Mouse (Mus musculus) embryonic facial prominence, embryonic 12.5 days (tissue): ENCODE data around the gene Cog4. TPM values are rescaled to one million over a fixed set of nuclear protein-coding genes. Genes with fewer than 3 reads are reported as not detected.

Experiments used
- ATAC-seq: fragments of 200-750 bp; cut with Nextera tagmentation; 2 replicates; pipeline ENCODE4 v1.8.0; 2017; ENCODE audit not compliant: insufficient number of reproducible peaks, insufficient read depth, low FRiP score, low TSS enrichment
- H3K27ac ChIP-seq: fragments of 300-500 bp; sonication (generic); 2 replicates; pipeline ENCODE4 v1.5.1; 2016; ENCODE audit warnings: mild to moderate bottlenecking
- H3K27me3 ChIP-seq: fragments of 300-500 bp; sonication (generic); 2 replicates; pipeline ENCODE4 v1.6.1; 2016; ENCODE audit warnings: mild to moderate bottlenecking, moderate library complexity
- H3K36me3 ChIP-seq: fragments of 300-500 bp; sonication (generic); 2 replicates; pipeline ENCODE4 v1.6.1; 2016; ENCODE audit warnings: mild to moderate bottlenecking
- H3K4me1 ChIP-seq: fragments of 300-500 bp; sonication (generic); 2 replicates; pipeline ENCODE4 v1.6.1; 2016
- H3K4me2 ChIP-seq: fragments of 300-500 bp; sonication (generic); replicated peaks from 2 replicates; pipeline ENCODE4 v1.6.1; 2016; ENCODE audit warnings: mild to moderate bottlenecking, moderate library complexity
- H3K4me3 ChIP-seq: fragments of 300-500 bp; sonication (generic); 2 replicates; pipeline ENCODE4 v1.5.1; 2016; ENCODE audit warnings: mild to moderate bottlenecking
- H3K9ac ChIP-seq: fragments of 300-500 bp; sonication (generic); 2 replicates; pipeline ENCODE4 v1.6.1; 2016; ENCODE audit warnings: mild to moderate bottlenecking, moderate library complexity
- H3K9me3 ChIP-seq: fragments of 300-500 bp; sonication (generic); 2 replicates; pipeline ENCODE4 v1.6.1; 2016; ENCODE audit warnings: mild to moderate bottlenecking, moderate library complexity
- WGBS: fragments of 180-500 bp; shearing (Covaris S2); methylation state at CpG from one replicate; pipeline ENCODE4 v1.1.7; 2016; 5-methylcytosine and 5-hydroxymethylcytosine counted together
- polyA plus RNA-seq: library from polyadenylated mRNA; unstranded; fragments of >200 nt; fragmentation: Nextera tagmentation; extraction: Ambion mirVana; gene quantifications from 2 replicates; pipeline ENCODE4 v1.2.1, GENCODE M21; 2016

Gene Cog4
- polyA plus RNA-seq, 1 experiment from 2014 or later, result 85.5 TPM

GRCm38 (mm10) chr8:110931176-110931939 is 85.0 kb downstream of the Cog4 start:
- ATAC-seq, result no peak

More at GRCm38 (mm10) chr8:110931176-110931939, 85.0 kb downstream of the Cog4 start:
- Histone ChIP-seq H3K9ac (no peak overlapping the region), H3K4me2 (no peak overlapping the region), H3K4me1 (peaks cover 8% of the 10 kb centered on the region; the same call in 1 of the 2 replicates), H3K27me3 (no peaks in the 10 kb centered on the region), H3K4me3 (no peak overlapping the region), H3K9me3 (no peaks in the 10 kb centered on the region), H3K36me3 (peaks cover 8% of the 10 kb centered on the region; the same call in 1 of the 2 replicates), H3K27ac (no peak overlapping the region)
- WGBS, result 74% methylated on average over 12 of the region's 12 CpGs

Other genes starting within 250 kb of the Cog4 start
- gene Vac14, start 228.0 kb upstream of the Cog4 start, polyA plus RNA-seq, result 24.8 and 25.6 TPM in 2 replicates
- gene Mtss1l, start 125.1 kb upstream of the Cog4 start, polyA plus RNA-seq, result 10.9 and 17.4 TPM in 2 replicates
- gene Il34, start 40.7 kb upstream of the Cog4 start, polyA plus RNA-seq, result 0.46 and 0.83 TPM in 2 replicates
- gene Sf3b3, start 187 bp downstream of the Cog4 start, polyA plus RNA-seq, result 193 and 196 TPM in 2 replicates
- 16.8 and 17.0 TPM in 2 replicates for gene Fuk, start 55.9 kb downstream of the Cog4 start, polyA plus RNA-seq
- 44.6 and 45.5 TPM in 2 replicates for gene St3gal2, start 73.3 kb downstream of the Cog4 start, polyA plus RNA-seq
- 14.1 and 16.8 TPM in 2 replicates for gene Ddx19a, start 151.2 kb downstream of the Cog4 start, polyA plus RNA-seq
- gene Ddx19b, start 185.2 kb downstream of the Cog4 start, polyA plus RNA-seq, result 5.5 and 5.6 TPM in 2 replicates
- gene Aars, start 186.5 kb downstream of the Cog4 start, polyA plus RNA-seq, result 69.9 and 71.9 TPM in 2 replicates
- gene Exosc6, start 209.7 kb downstream of the Cog4 start, polyA plus RNA-seq, result 26.0 and 26.9 TPM in 2 replicates
- 1.6 and 2.3 TPM in 2 replicates for gene Clec18a, start 245.8 kb downstream of the Cog4 start, polyA plus RNA-seq
- gene Pdpr, start 248.0 kb downstream of the Cog4 start, polyA plus RNA-seq, result 12.8 and 14.3 TPM in 2 replicates